Mouse (Mus musculus): ENCODE measurements around the gene Zfp367.

Gene Zfp367

GRCm38 (mm10) chr13:64089130-64089529 is 63.9 kb downstream of the Zfp367 start, which contains the start of gene Hsd17b3:
Gene Hsd17b3 (minus strand): TSS chr13:64089230.
- DNase-seq, result no peak

GRCm38 (mm10) chr13:64088057-64088456 is 64.9 kb downstream of the Zfp367 start:
- no peak for DNase-seq

- no peak for DNase-seq
Measured at GRCm38 (mm10) chr13:64086036-64086435, 67.0 kb downstream of the Zfp367 start.

GRCm38 (mm10) chr13:64083331-64083730 is 69.7 kb downstream of the Zfp367 start:
- no peak for DNase-seq

All from retina, postnatal 1 day (tissue).